Mouse (Mus musculus): ENCODE measurements at regions not wholly inside any gene's neighbourhood (a gene's known extent, or its start where the extent isn't known, plus 50 kb on each side); places are given as distances from the start of the nearest gene placed in this dataset.
A peak's percentile ranks its signal among the peaks of the same experiment; 100 is the strongest.

- DNase-seq (ENCODE audit: low read depth): no peak
- TF ChIP-seq CTCF (IDR thresholded peaks at IDR 0.05; ENCODE audit: borderline replicate concordance, extremely low read depth, insufficient read depth, insufficient read length): no peak
- no peak for TF ChIP-seq POLR2A (IDR thresholded peaks at IDR 0.05; ENCODE audit: borderline replicate concordance, extremely low read depth, insufficient read depth, insufficient read length, poor library complexity, severe bottlenecking)
Observed at GRCm38 (mm10) chr6:75683935-75684334, 813.6 kb downstream of the Gm9008 start.

GRCm38 (mm10) chr6:75644363-75644720 is 853.2 kb downstream of the Gm9008 start:
- TF ChIP-seq CTCF (IDR thresholded peaks at IDR 0.05; ENCODE audit: borderline replicate concordance, extremely low read depth, insufficient read depth, insufficient read length) (no peak), POLR2A (IDR thresholded peaks at IDR 0.05; ENCODE audit: borderline replicate concordance, extremely low read depth, insufficient read depth, insufficient read length, poor library complexity, severe bottlenecking) (no peak)
- DNase-seq (ENCODE audit: low read depth): peak; percentile 87

DNA sequence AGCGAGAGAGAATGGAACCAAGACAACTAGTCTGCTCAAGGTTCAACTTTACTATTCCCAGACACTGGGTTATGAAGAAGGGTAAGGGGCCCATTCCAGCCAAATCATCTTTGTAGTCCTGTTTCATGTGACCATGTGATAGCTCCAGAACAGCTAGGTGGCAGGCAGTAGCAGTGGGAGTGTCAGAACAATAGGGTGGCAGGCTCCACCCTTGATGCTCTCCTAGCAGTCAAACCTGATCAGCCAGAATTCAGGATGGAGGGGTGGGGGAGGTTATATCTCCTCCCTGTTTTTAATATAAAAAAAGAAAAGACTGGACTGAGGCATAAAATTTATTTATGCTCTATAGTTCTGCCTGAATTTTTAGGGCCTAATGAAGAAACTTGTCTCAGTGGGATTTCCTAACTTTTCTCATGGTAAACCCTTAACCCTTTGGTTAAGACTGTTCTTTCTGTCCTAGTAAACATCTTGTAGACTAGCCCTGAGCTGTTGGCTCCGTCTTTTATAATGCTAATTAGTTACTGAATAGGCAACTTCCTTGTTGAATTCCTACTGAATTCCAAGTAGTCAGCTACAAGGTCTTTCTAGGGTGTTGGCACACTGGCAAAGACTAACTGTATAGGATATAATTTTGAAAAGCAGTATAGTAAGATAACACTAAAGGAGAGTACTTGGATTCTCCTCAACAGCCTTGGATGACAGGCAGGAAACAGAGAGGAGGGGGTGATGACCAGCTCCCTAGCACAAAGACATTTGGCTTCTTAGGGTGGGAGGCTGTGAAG is 853.8 kb downstream of the Gm9008 start:
- no peak for TF ChIP-seq CTCF (IDR thresholded peaks at IDR 0.05; ENCODE audit: borderline replicate concordance, extremely low read depth, insufficient read depth, insufficient read length)
- no peak for TF ChIP-seq POLR2A (IDR thresholded peaks at IDR 0.05; ENCODE audit: borderline replicate concordance, extremely low read depth, insufficient read depth, insufficient read length, poor library complexity, severe bottlenecking)
- no peak for DNase-seq (ENCODE audit: low read depth)

DNA sequence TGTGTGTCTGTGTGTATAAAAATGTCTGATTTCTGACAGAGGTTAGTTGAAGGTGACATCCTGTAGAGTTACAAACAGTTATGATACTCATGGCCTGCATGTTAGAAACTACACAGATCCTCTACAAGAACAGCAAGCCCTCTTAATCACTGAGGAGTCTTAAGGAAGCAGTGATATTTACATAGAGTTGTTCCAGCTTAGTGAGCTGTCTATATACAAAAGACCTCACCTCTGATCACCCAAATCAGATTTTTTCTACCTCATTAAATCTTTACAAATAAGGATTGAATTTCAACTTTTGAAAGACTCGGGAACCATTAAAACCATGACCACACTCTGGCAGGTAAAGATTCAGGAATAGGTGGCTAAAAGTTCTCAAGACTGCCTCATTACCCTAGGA is 861.5 kb downstream of the Gm9008 start:
- no peak for DNase-seq (ENCODE audit: low read depth)
- TF ChIP-seq POLR2A (IDR thresholded peaks at IDR 0.05; ENCODE audit: borderline replicate concordance, extremely low read depth, insufficient read depth, insufficient read length, poor library complexity, severe bottlenecking) (no peak), CTCF (IDR thresholded peaks at IDR 0.05; ENCODE audit: borderline replicate concordance, extremely low read depth, insufficient read depth, insufficient read length) (no peak)

- peak; percentile 96 for DNase-seq (ENCODE audit: low read depth)
- TF ChIP-seq CTCF (IDR thresholded peaks at IDR 0.05; ENCODE audit: borderline replicate concordance, extremely low read depth, insufficient read depth, insufficient read length): no peak
- TF ChIP-seq POLR2A (IDR thresholded peaks at IDR 0.05; ENCODE audit: borderline replicate concordance, extremely low read depth, insufficient read depth, insufficient read length, poor library complexity, severe bottlenecking): no peak
Observed at GRCm38 (mm10) chr6:75602536-75603279, 894.9 kb downstream of the Gm9008 start.

DNA sequence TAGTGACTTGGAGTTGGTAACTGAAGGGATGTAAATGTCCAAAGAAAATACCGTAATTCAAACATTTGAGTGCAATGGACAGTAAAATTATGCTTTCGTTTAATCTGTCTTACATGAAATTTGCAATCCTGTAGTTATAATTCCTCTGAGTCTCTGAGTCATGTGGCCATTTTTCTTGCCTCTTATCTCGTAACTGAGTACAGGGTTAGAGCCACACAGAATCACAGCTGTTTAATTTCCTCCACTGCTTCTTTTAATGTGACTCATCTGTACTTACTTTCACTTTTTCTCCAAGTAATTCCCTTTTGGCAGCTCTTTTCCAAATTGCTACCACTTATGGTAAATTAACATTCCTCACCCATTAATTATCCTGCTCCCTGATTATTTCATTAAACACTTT is 939.2 kb downstream of the Gm9008 start:
- TF ChIP-seq POLR2A (IDR thresholded peaks at IDR 0.05; ENCODE audit: borderline replicate concordance, extremely low read depth, insufficient read depth, insufficient read length, poor library complexity, severe bottlenecking): no peak
- no peak for TF ChIP-seq CTCF (IDR thresholded peaks at IDR 0.05; ENCODE audit: borderline replicate concordance, extremely low read depth, insufficient read depth, insufficient read length)

DNA sequence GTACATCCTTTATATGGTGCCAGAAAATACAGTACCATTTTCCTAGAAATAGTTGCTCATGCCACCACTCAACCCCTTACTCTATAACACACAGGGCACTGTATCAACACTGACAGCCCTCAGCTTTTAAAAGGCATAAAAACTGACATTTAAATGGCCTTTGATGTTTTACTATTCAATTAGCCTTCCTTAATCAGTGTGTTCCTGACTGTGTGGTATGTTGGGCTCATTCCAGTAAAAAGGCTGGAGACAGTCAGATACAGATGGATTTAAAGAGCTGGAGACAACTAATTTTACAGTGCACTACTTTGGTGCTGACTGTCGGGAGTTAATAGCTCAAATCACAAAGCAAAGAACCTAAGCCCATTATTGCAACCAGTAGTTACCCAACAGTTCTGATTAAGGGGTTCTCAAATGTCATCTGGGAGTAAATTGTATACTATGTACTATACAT is 955.3 kb downstream of the Gm9008 start:
- TF ChIP-seq CTCF (IDR thresholded peaks at IDR 0.05; ENCODE audit: borderline replicate concordance, extremely low read depth, insufficient read depth, insufficient read length) (no peak), POLR2A (IDR thresholded peaks at IDR 0.05; ENCODE audit: borderline replicate concordance, extremely low read depth, insufficient read depth, insufficient read length, poor library complexity, severe bottlenecking) (no peak)
- peak; percentile 84 for DNase-seq (ENCODE audit: low read depth)

More for the DNA sequence above, 939.2 kb downstream of the Gm9008 start:
- DNase-seq (ENCODE audit: low read depth): peak; percentile 37

- DNase-seq (ENCODE audit: low read depth): no peak
- TF ChIP-seq CTCF (IDR thresholded peaks at IDR 0.05; ENCODE audit: borderline replicate concordance, extremely low read depth, insufficient read depth, insufficient read length) (no peak), POLR2A (IDR thresholded peaks at IDR 0.05; ENCODE audit: borderline replicate concordance, extremely low read depth, insufficient read depth, insufficient read length, poor library complexity, severe bottlenecking) (no peak)
Observed at GRCm38 (mm10) chr6:75539703-75540102, 957.9 kb downstream of the Gm9008 start.

Measured in brain, embryonic 14.5 days (tissue).